Mouse (Mus musculus) gonadal fat pad, adult 2 months (tissue): ENCODE data around the gene H2-D1. TPM values are rescaled to one million over a fixed set of nuclear protein-coding genes. Genes with fewer than 3 reads are reported as not detected.
"Not testable (repeated sequence)": the region's sequence is repeated elsewhere in the genome, so short reads cannot be mapped to it uniquely, and the experiment has no call there.

Experiments
- DNase-seq: peaks from one replicate; pipeline ENCODE4 v3.0.0-alpha.2; 2012; ENCODE audit warnings: low read depth
- polyA plus RNA-seq: library from polyadenylated mRNA; depleted of rRNA; stranded (reverse); fragments of >200 nt; gene quantifications from 2 replicates; pipeline ENCODE4 v1.2.3, GENCODE M21; 2012; rRNA removed

Gene H2-D1
- polyA plus RNA-seq, 1 experiment: 887 TPM

- DNase-seq: no peak
Observed at GRCm38 (mm10) chr17:35303756-35304350, 41.3 kb downstream of the H2-D1 start.

GRCm38 (mm10) chr17:35304478-35304877 is 41.9 kb downstream of the H2-D1 start:
- DNase-seq: no peak

GRCm38 (mm10) chr17:35304921-35305320 is 42.4 kb downstream of the H2-D1 start:
- not testable (repeated sequence) for DNase-seq

Other genes with a start within 250 kb of the H2-D1 start
- 1.2 and 1.3 TPM in 2 replicates for gene Vwa7, start 246.2 kb upstream of the H2-D1 start, polyA plus RNA-seq
- 3.0 and 3.4 TPM in 2 replicates for gene Sapcd1, start 234.7 kb upstream of the H2-D1 start, polyA plus RNA-seq
- gene Msh5, start 216.0 kb upstream of the H2-D1 start, polyA plus RNA-seq: 4.7 and 5.2 TPM in 2 replicates
- gene Clic1, start 212.8 kb upstream of the H2-D1 start, polyA plus RNA-seq: 129 and 133 TPM in 2 replicates
- gene Ddah2, start 203.7 kb upstream of the H2-D1 start, polyA plus RNA-seq: 54.7 and 62.7 TPM in 2 replicates
- gene Ly6g6c, start 197.3 kb upstream of the H2-D1 start, polyA plus RNA-seq: 0.61 and 0.66 TPM in 2 replicates
- gene Mpig6b, start 196.5 kb upstream of the H2-D1 start, polyA plus RNA-seq: 1.5 and 3.3 TPM in 2 replicates
- gene Ly6g6e, start 185.8 kb upstream of the H2-D1 start, polyA plus RNA-seq: 19.1 and 23.4 TPM in 2 replicates
- gene Ly6g6d, start 184.7 kb upstream of the H2-D1 start, polyA plus RNA-seq: 15.7 and 17.2 TPM in 2 replicates
- gene Ly6g6f, start 177.1 kb upstream of the H2-D1 start, polyA plus RNA-seq: 0.09 TPM in 1 of 2 replicates, not detected in the other
- 211 and 233 TPM in 2 replicates for gene Abhd16a, start 173.5 kb upstream of the H2-D1 start, polyA plus RNA-seq
- gene Ly6g5c, start 154.5 kb upstream of the H2-D1 start, polyA plus RNA-seq: 2,220 and 3,034 TPM in 2 replicates
- gene Ly6g5b, start 147.3 kb upstream of the H2-D1 start, polyA plus RNA-seq: 1,986 and 2,407 TPM in 2 replicates
- gene Gpank1, start 141.3 kb upstream of the H2-D1 start, polyA plus RNA-seq: 9.4 and 10.1 TPM in 2 replicates
- gene Csnk2b, start 140.7 kb upstream of the H2-D1 start, polyA plus RNA-seq: 397 and 504 TPM in 2 replicates
- 6.4 and 7.7 TPM in 2 replicates for gene D17H6S53E, start 136.4 kb upstream of the H2-D1 start, polyA plus RNA-seq
- gene Apom, start 130.7 kb upstream of the H2-D1 start, polyA plus RNA-seq: 0.11 and 0.49 TPM in 2 replicates
- gene Bag6, start 127.6 kb upstream of the H2-D1 start, polyA plus RNA-seq: 170 and 187 TPM in 2 replicates
- gene Prrc2a, start 97.8 kb upstream of the H2-D1 start, polyA plus RNA-seq: 218 and 257 TPM in 2 replicates
- gene Aif1, start 86.7 kb upstream of the H2-D1 start, polyA plus RNA-seq: 2.5 and 3.4 TPM in 2 replicates
- gene Lst1, start 74.3 kb upstream of the H2-D1 start, polyA plus RNA-seq: 15.3 and 20.2 TPM in 2 replicates
- gene Ltb, start 68.3 kb upstream of the H2-D1 start, polyA plus RNA-seq: 2.7 and 3.2 TPM in 2 replicates
- gene Tnf, start 60.7 kb upstream of the H2-D1 start, polyA plus RNA-seq: 0.82 and 1.3 TPM in 2 replicates
- gene Lta, start 57.4 kb upstream of the H2-D1 start, polyA plus RNA-seq: 0.28 TPM in 2 replicates
- 1.2 and 3.1 TPM in 2 replicates for gene Gm16181, start 41.9 kb upstream of the H2-D1 start, polyA plus RNA-seq
- 20.9 and 22.5 TPM in 2 replicates for gene Atp6v1g2, start 29.1 kb upstream of the H2-D1 start, polyA plus RNA-seq
- 15.7 and 19.9 TPM in 2 replicates for gene Nfkbil1, start 26.9 kb upstream of the H2-D1 start, polyA plus RNA-seq
- 310 and 321 TPM in 2 replicates for gene Ddx39b, start 21.0 kb upstream of the H2-D1 start, polyA plus RNA-seq
- 0.04 and 0.05 TPM in 2 replicates for gene H2-Q1, start 57.7 kb downstream of the H2-D1 start, polyA plus RNA-seq
- 2.1 and 2.3 TPM in 2 replicates for gene H2-Q2, start 79.5 kb downstream of the H2-D1 start, polyA plus RNA-seq
- gene H2-Q4, start 116.9 kb downstream of the H2-D1 start, polyA plus RNA-seq: 40.4 and 55.1 TPM in 2 replicates
- gene H2-Q6, start 162.1 kb downstream of the H2-D1 start, polyA plus RNA-seq: 18.6 and 33.9 TPM in 2 replicates
- gene H2-Q7, start 176.4 kb downstream of the H2-D1 start, polyA plus RNA-seq: 40.0 and 56.7 TPM in 2 replicates
- gene H2-Q10, start 207.4 kb downstream of the H2-D1 start, polyA plus RNA-seq: 9.1 and 10.8 TPM in 2 replicates
- gene Pou5f1, start 243.3 kb downstream of the H2-D1 start, polyA plus RNA-seq: 0.11 TPM in 1 of 2 replicates, not detected in the other